Mouse (Mus musculus): ENCODE results near the gene Inpp5e.

Gene Inpp5e

GRCm38 (mm10) chr2:26362991-26363390 lies 46.0 kb downstream of the Inpp5e start:
- DNase-seq (ENCODE audit: low spot score in 2 of 2): no peak

DNA sequence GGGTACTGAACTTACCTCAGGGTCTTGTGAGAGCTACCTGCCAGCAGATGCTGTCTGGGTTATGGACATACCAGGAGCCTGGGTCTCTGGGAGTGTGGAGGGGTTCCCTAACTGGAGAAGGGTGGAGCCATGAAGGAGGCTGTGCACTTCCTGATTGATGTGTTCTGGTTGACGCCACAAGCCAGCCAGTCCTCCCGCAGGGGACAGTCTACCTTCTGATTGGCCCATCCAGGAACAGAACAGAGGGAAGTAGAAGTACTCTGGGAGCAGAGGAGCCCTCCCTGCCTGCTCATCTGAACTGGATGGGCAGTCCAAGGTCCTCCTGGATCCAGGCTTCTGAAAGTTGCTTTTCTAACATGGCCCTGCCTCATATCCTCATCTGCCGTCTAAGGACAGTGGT lies 48.2 kb downstream of the Inpp5e start, which contains the start of gene Card9:
Card9 (minus strand) TSS at position 147 of the 400 bp plus-strand sequence.
- DNase-seq (ENCODE audit: low spot score in 2 of 2): no peak

- DNase-seq (ENCODE audit: low spot score in 2 of 2): no peak
These were observed 49.0 kb downstream of the Inpp5e start for GRCm38 (mm10) chr2:26359983-26360382.

DNA sequence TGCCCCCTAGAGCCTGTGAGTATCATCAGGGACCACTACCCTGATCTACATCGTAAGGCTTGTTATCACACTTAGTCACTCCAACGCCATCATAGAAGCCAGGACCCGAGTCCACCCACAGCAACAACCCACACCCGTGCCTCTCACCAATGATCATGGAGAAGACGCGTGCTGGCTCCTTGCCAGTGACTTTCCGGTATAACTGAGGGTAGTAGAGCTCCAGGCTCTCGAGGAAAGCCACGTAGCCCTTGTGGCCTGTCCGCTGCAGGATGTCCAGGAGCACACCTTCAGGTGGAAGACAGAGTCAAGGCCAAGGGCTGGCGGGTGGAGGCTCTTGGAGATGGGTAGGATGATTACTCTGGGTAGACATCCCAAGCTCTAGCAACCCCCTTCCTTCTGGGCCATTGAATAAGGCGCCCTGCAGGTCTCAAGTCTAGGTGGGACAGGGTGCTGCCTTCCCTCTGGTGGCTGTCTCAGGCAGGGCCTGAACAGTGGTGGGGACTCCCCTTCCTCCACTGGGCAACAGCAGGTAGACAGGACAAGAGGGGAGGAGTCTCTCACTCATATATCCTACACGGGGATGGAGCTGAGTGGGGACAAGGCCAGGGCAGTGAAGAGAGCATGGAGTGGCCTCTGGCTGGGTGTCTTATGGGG lies 50.2 kb downstream of the Inpp5e start:
- no peak for DNase-seq (ENCODE audit: low spot score in 2 of 2)

DNA sequence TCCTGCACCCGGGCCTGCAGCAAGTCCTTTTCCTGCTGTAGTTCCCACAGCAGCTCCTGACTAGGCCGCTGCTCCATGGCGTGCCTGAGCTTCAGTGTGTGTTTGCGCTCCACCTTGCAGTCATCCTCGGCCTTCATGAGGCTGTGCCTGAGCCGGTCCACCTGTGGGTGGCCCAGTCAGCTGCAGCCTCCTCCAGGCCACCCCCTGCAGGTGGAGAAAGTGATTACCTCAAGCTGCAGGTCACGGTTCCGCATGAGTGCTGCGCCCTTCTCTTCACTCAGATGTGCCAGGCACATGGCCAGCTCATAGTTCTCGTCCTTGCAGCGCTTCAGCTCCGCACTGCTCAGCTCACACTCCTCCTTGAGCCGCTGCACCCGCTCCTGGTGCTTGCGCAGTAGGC lies 51.5 kb downstream of the Inpp5e start:
- peak in 1 of 2 experiments; percentile 4 for DNase-seq (ENCODE audit: low spot score in 2 of 2)

- DNase-seq (ENCODE audit: low spot score in 2 of 2): no peak
These were observed 52.3 kb downstream of the Inpp5e start for GRCm38 (mm10) chr2:26356678-26357077.

DNA sequence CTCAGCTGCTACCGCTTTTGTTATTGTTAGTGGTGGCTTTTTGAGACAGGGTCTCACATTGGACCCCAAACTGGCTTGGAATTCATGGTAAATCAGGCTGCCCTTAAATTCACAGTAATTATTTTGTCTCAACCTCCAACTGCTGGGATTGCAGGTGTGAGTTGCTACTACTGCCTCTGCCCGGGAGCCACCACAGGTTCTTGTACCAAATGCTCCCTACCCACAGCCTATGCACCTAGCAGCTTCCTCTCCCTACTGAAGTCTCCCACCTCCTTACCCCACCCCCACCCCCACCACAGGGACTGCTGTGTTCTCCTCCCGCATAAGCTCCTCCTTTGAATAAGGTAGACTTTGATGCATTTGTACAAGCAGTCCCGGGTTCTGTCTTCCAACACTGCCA lies 52.8 kb downstream of the Inpp5e start:
- DNase-seq (ENCODE audit: low spot score in 2 of 2): no peak

GRCm38 (mm10) chr2:26354401-26354800 lies 54.6 kb downstream of the Inpp5e start:
- DNase-seq (ENCODE audit: low spot score in 2 of 2): no peak

GRCm38 (mm10) chr2:26353066-26353980 lies 55.7 kb downstream of the Inpp5e start:
- DNase-seq (ENCODE audit: low spot score in 2 of 2): no peak

GRCm38 (mm10) chr2:26352291-26352910 lies 56.6 kb downstream of the Inpp5e start:
- no peak for DNase-seq (ENCODE audit: low spot score in 2 of 2)

GRCm38 (mm10) chr2:26351358-26352290 lies 57.4 kb downstream of the Inpp5e start, which contains the start of gene Dnlz:
Gene Dnlz, minus strand, starts transcription at chr2:26352110.
- peak; percentile 88 to 91 for DNase-seq (ENCODE audit: low spot score in 2 of 2)

- DNase-seq (ENCODE audit: low spot score in 2 of 2): no peak
These were observed 60.8 kb downstream of the Inpp5e start for GRCm38 (mm10) chr2:26348241-26348640.
